Mouse (Mus musculus) liver, embryonic 14.5 days (tissue): ENCODE data around the gene Fbxl17. TPM values are rescaled to one million over a fixed set of nuclear protein-coding genes. Genes with fewer than 3 reads are reported as not detected.

Experiments
- ATAC-seq: fragments of 200-750 bp; cut with Nextera tagmentation; 2 replicates; pipeline ENCODE4 v1.8.0; 2017; ENCODE audit warnings: moderate number of reproducible peaks, mild to moderate bottlenecking, moderate library complexity; ENCODE audit not compliant: insufficient read depth
- DNase-seq, 3 experiments: peaks; one replicate each; pipeline ENCODE4 v3.0.0-alpha.2; 2012 to 2013; ENCODE audit warnings: low read depth in 3 of 3, low spot score in 3 of 3
- H3K27ac ChIP-seq: fragments of 300-500 bp; sonication (generic); 2 replicates; pipeline ENCODE4 v1.5.1; 2014; ENCODE audit warnings: moderate library complexity, mild to moderate bottlenecking, control low read depth, inconsistent platforms
- H3K27me3 ChIP-seq: fragments of 300-500 bp; sonication (generic); 2 replicates; pipeline ENCODE4 v1.6.1; 2014; ENCODE audit warnings: mild to moderate bottlenecking, low read length, moderate library complexity; ENCODE audit not compliant: control insufficient read depth, insufficient read depth
- H3K36me3 ChIP-seq: fragments of 300-500 bp; sonication (generic); replicated peaks from 2 replicates; pipeline ENCODE4 v1.6.1; 2014; ENCODE audit warnings: low read depth; ENCODE audit not compliant: control insufficient read depth, insufficient read depth
- H3K4me1 ChIP-seq, 2 experiments: fragments of 200-500 bp in 1 of 2; fragments of 300-500 bp in 1 of 2; sonication (generic) in 1 of 2; replicated peaks; 2 replicates each; pipeline ENCODE4 v1.6.1; 2012 to 2014; ENCODE audit warnings: antibody characterized with exemption in 1 of 2, inconsistent platforms in 1 of 2, low read length in 1 of 2; ENCODE audit not compliant: control insufficient read depth in 2 of 2, insufficient read depth in 2 of 2
- H3K4me2 ChIP-seq: fragments of 300-500 bp; sonication (generic); 2 replicates; pipeline ENCODE4 v1.6.1; 2014; ENCODE audit warnings: low read depth, mild to moderate bottlenecking, control low read depth, moderate library complexity
- H3K4me3 ChIP-seq, 2 experiments: fragments of 200-500 bp in 1 of 2; fragments of 300-500 bp in 1 of 2; sonication (generic) in 1 of 2; 2 replicates each; pipeline ENCODE4 v1.5.1; 2012 to 2014; ENCODE audit warnings: low read depth in 2 of 2, low read length in 2 of 2, mild to moderate bottlenecking in 2 of 2, control low read depth in 1 of 2, inconsistent platforms in 1 of 2, moderate library complexity in 1 of 2; ENCODE audit not compliant: insufficient read depth in 1 of 2
- H3K9ac ChIP-seq: fragments of 300-500 bp; sonication (generic); replicated peaks from 2 replicates; pipeline ENCODE4 v1.6.1; 2014; ENCODE audit warnings: mild to moderate bottlenecking, control low read depth, moderate library complexity
- H3K9me3 ChIP-seq: fragments of 300-500 bp; sonication (generic); 2 replicates; pipeline ENCODE4 v1.6.1; 2016; ENCODE audit warnings: low read length, mixed read lengths; ENCODE audit not compliant: control insufficient read depth
- CTCF ChIP-seq: IDR thresholded peaks from 2 replicates; pipeline ENCODE4 v1.5.1; 2016; ENCODE audit warnings: antibody characterized with exemption, low read depth, control low read depth
- EP300 ChIP-seq: IDR thresholded peaks from 2 replicates; pipeline ENCODE4 v1.6.1; 2016; ENCODE audit warnings: antibody characterized with exemption, low read depth
- WGBS: fragments of 180-500 bp; shearing (Covaris S2); extraction: QIAGEN DNeasy Blood & Tissue Kit; methylation state at CpG from one replicate; pipeline ENCODE4 v1.1.7; 2014; ENCODE audit not compliant: insufficient replicate concordance; 5-methylcytosine and 5-hydroxymethylcytosine counted together
- polyA plus RNA-seq, 2 experiments: library from polyadenylated mRNA; depleted of rRNA in 1 of 2; stranded (reverse) in 1 of 2; unstranded in 1 of 2; fragments of >200 nt; fragmentation: Nextera tagmentation in 1 of 2; extraction: Ambion mirVana in 1 of 2; gene quantifications; 2 replicates each; pipeline versions ENCODE4 v1.2.1 to v1.2.3; 2012 to 2014

The Fbxl17 gene
- polyA plus RNA-seq, 2 experiments = 1.9 TPM

- no peak for DNase-seq
- 60% methylated on average over 2 of the region's 2 CpGs for WGBS
- H3K9ac ChIP-seq = no peak overlapping the region
- ATAC-seq = no peak
- H3K9me3 ChIP-seq = no peaks in the 10 kb centered on the region
- no peak overlapping the region for H3K4me3 ChIP-seq
- H3K27ac ChIP-seq = no peak overlapping the region
- H3K4me1 ChIP-seq = peaks cover 0 to 7% of the 10 kb centered on the region in 2 experiments; a peak in 2 of 4 replicates
- TF ChIP-seq CTCF (no peak), EP300 (no peak)
- H3K4me2 ChIP-seq = no peak overlapping the region
- H3K36me3 ChIP-seq = no peaks in the 10 kb centered on the region
- H3K27me3 ChIP-seq = no peaks in the 10 kb centered on the region
These were observed 353.3 kb downstream of the Fbxl17 start for GRCm38 (mm10) chr17:63146514-63146913.

GRCm38 (mm10) chr17:63145751-63146491 is 353.9 kb downstream of the Fbxl17 start:
- Histone ChIP-seq H3K27ac (no peak overlapping the region), H3K27me3 (no peaks in the 10 kb centered on the region), H3K4me3 (no peak overlapping the region), H3K4me1 (peaks cover 0 to 7% of the 10 kb centered on the region in 2 experiments; a peak in 2 of 4 replicates), H3K9ac (no peak overlapping the region), H3K4me2 (no peak overlapping the region), H3K9me3 (no peaks in the 10 kb centered on the region), H3K36me3 (no peaks in the 10 kb centered on the region)
- no peak for DNase-seq
- 52% methylated on average over 12 of the region's 12 CpGs for WGBS
- no peak for TF ChIP-seq CTCF
- TF ChIP-seq EP300 = no peak
- ATAC-seq = peak; percentile 59

GRCm38 (mm10) chr17:63145311-63145741 is 354.5 kb downstream of the Fbxl17 start:
- peaks cover 0 to 7% of the 10 kb centered on the region in 2 experiments; a peak in 2 of 4 replicates for H3K4me1 ChIP-seq
- no peak overlapping the region for H3K4me2 ChIP-seq
- TF ChIP-seq EP300 (no peak), CTCF (no peak)
- H3K9me3 ChIP-seq = no peaks in the 10 kb centered on the region
- no peak for DNase-seq
- H3K4me3 ChIP-seq = no peak overlapping the region
- H3K27ac ChIP-seq = no peak overlapping the region
- H3K36me3 ChIP-seq = no peaks in the 10 kb centered on the region
- H3K27me3 ChIP-seq = no peaks in the 10 kb centered on the region
- WGBS = 68% methylated on average over 5 of the region's 5 CpGs
- no peak overlapping the region for H3K9ac ChIP-seq
- no peak for ATAC-seq

GRCm38 (mm10) chr17:63143825-63144224 is 356.0 kb downstream of the Fbxl17 start:
- no peak overlapping the region for H3K4me2 ChIP-seq
- ATAC-seq = no peak
- no peak overlapping the region for H3K9ac ChIP-seq
- DNase-seq = no peak
- no peaks in the 10 kb centered on the region for H3K36me3 ChIP-seq
- TF ChIP-seq CTCF = no peak
- no peak for TF ChIP-seq EP300
- 65% methylated on average over 7 of the region's 7 CpGs for WGBS
- peaks cover 0 to 7% of the 10 kb centered on the region in 2 experiments; a peak in 2 of 4 replicates for H3K4me1 ChIP-seq
- H3K4me3 ChIP-seq = no peak overlapping the region
- no peak overlapping the region for H3K27ac ChIP-seq
- no peaks in the 10 kb centered on the region for H3K9me3 ChIP-seq
- H3K27me3 ChIP-seq = no peaks in the 10 kb centered on the region

- WGBS = 69% methylated on average over 5 of the region's 5 CpGs
- no peak overlapping the region for H3K4me2 ChIP-seq
- H3K4me1 ChIP-seq = no peaks in the 10 kb centered on the region
- no peak for TF ChIP-seq CTCF
- no peak for TF ChIP-seq EP300
- no peak overlapping the region for H3K27ac ChIP-seq
- no peak for ATAC-seq
- H3K4me3 ChIP-seq = no peak overlapping the region
- H3K36me3 ChIP-seq = no peaks in the 10 kb centered on the region
- H3K9ac ChIP-seq = no peak overlapping the region
- no peaks in the 10 kb centered on the region for H3K9me3 ChIP-seq
- no peaks in the 10 kb centered on the region for H3K27me3 ChIP-seq
- DNase-seq = no peak
These were observed 365.0 kb downstream of the Fbxl17 start for GRCm38 (mm10) chr17:63134805-63135204.
